Mouse (Mus musculus): ENCODE data around the gene Ufc1.
A peak's percentile ranks its signal among the peaks of the same experiment; 100 is the strongest.

The Ufc1 gene

GRCm38 (mm10) chr1:171271196-171271595 is 23.6 kb downstream of the Ufc1 start:
- DNase-seq (ENCODE audit: low spot score), result no peak

- no peak for DNase-seq (ENCODE audit: low spot score)
Measured at GRCm38 (mm10) chr1:171270573-171270900, 24.3 kb downstream of the Ufc1 start.

DNA sequence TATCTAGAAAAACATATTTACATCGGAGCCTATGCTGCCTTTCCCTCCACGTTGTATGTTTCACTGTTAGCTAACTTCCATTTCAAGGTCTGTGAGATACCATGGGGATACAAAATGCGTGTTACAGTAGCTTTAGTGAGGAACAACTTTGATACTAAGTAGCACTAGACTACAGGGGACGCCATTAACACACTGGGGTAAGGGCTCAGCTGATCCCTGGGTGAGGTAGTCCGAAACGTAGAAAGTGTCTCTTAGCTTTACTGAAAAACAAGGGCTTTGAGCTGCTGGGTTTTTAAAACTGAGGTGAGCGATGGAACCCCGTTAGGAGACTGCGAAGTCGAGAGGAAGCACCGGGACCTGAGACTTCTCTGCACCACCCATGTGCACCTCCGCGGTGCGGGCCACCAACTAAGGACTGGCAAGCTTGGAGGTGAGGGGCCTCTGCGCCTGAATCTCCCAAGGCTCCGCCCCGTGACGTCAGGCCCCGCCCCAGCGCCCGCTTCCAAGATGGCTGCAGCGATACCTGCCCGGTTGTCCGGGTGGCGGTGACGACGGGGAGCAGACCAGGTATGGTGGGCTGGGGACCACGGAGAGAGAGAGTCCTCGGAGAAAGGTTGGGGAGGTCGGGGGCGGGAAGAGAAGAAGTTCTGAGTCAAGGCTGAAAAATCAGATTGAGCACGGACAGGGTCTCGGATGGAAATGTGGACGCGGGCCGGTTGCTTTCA is 24.8 kb downstream of the Ufc1 start, which contains the start of gene B4galt3:
Gene B4galt3 (plus strand): TSS at position 481 of the 725 bp plus-strand sequence.
- DNase-seq (ENCODE audit: low spot score), result peak; percentile 97

GRCm38 (mm10) chr1:171268341-171268740 is 26.5 kb downstream of the Ufc1 start:
- no peak for DNase-seq (ENCODE audit: low spot score)

GRCm38 (mm10) chr1:171265971-171266744 is 28.7 kb downstream of the Ufc1 start:
- DNase-seq (ENCODE audit: low spot score), result no peak

- DNase-seq (ENCODE audit: low spot score), result no peak
Measured at GRCm38 (mm10) chr1:171263666-171264461, 31.0 kb downstream of the Ufc1 start.

DNA sequence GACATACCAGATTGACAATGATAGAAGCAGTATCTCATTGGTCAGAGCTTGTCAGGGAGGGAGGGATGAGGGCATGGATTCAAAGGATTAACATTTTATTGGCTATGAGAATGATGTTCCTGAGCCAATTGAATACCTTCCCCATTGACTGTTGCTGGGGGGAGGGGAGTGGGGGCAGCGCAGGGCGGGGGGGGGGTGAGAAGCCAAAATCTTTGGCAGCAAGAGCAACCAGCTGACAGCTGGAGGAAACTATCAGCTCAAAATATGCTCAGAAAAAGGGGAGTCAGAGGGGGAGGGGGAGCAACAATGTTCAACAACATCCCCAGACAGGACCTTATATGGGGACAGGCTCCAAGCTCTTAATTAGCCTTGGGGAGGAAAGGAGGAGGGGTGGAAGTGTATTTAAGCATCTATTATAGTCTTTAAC is 31.6 kb downstream of the Ufc1 start:
- no peak for DNase-seq (ENCODE audit: low spot score)

DNA sequence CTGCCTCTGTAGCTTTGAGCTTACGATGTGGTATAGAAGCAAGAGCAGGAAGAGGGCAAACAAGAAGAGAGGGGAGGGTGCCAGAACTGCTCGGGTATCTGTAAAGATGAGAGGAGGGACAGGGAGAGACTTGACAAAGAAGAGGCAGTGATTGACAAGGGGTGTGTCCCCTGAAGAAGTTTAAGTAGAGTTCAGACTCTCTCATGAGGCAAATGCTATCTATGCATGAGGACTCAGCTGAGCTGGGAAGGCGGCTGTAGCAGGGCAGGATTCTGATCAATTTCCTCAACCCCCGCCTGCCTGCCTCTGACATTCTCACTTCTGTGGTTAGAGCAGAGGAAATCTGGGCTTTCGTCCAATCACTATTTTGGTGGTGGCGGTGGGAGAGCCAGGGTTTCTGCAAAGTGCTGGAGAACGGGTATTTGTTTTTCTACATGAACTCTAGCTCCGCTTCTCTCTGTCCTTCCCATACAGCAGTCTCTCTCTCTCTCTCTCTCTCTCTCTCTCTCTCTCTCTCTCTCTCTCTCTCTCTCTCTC is 32.2 kb downstream of the Ufc1 start:
- peak; percentile 50 for DNase-seq (ENCODE audit: low spot score)

GRCm38 (mm10) chr1:171260316-171260715 is 34.5 kb downstream of the Ufc1 start:
- DNase-seq (ENCODE audit: low spot score), result no peak

DNA sequence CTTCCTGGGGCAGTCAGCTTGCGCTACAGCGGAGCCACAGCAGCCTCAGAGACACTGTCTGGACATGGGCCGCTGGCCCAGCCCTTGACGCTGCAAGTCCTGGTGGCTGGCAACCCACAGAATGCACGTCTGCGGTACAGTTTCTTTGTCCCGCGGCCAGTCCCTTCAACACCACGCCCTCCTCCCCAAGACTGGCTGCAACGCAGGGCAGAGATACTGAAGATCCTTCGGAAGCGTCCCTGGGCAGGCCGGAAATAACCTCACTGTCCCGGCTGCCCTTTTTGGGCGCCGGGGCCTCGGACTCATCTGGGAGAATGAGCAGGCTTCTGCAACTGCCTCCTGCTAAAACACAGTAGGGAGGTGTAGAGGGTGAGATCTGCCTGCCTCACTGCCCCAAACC is 35.9 kb downstream of the Ufc1 start:
- DNase-seq (ENCODE audit: low spot score), result no peak

GRCm38 (mm10) chr1:171257781-171258180 is 37.0 kb downstream of the Ufc1 start:
- no peak for DNase-seq (ENCODE audit: low spot score)

GRCm38 (mm10) chr1:171256937-171257548 is 37.8 kb downstream of the Ufc1 start:
- peak; percentile 44 for DNase-seq (ENCODE audit: low spot score)

GRCm38 (mm10) chr1:171256095-171256818 is 38.6 kb downstream of the Ufc1 start:
- no peak for DNase-seq (ENCODE audit: low spot score)

GRCm38 (mm10) chr1:171252415-171252814 is 42.4 kb downstream of the Ufc1 start:
- no peak for DNase-seq (ENCODE audit: low spot score)

- DNase-seq (ENCODE audit: low spot score), result peak; percentile 49
Measured at GRCm38 (mm10) chr1:171251594-171252324, 43.1 kb downstream of the Ufc1 start.

- DNase-seq (ENCODE audit: low spot score), result no peak
Measured at GRCm38 (mm10) chr1:171250680-171251593, 43.9 kb downstream of the Ufc1 start, which contains the start of gene Ndufs2. TSS of gene Ndufs2 (minus strand) at chr1:171251388.

DNA sequence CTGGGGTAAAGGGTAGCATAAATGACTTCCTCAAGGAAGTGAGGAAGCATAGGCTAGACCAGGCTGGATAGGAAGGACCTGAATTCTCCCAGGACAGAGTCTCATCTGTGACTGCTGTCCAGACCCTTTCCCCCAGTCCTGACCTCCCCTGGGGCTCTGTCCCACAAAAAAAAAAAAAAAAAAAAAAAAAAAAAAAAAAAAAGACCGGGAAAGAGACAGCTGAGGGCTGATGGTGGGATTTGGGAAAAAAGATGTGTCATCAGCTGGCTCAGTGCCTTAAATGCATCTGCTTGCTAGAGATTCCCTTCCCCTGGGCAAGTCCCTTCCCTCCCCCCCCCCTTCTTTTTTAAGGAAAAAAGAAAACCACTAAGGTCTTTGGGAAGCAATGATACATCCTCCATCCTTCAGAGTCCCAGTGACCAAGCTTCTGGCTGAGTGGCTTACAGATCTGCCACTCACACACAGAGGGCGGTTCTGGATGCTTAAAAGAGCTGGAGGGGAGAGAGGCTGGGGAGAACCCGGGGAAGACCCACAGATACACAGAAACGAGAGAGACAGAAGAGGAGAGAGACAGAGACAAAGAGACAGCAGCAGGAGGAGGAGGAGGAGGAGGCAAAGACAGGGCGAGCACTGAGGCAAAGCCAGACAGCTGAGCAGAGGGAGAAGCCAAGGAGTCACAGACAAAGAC is 44.8 kb downstream of the Ufc1 start, which contains the start of gene Adamts4:
Gene Adamts4 (plus strand): TSS at position 509 of the 688 bp plus-strand sequence.
- no peak for DNase-seq (ENCODE audit: low spot score)

- DNase-seq (ENCODE audit: low spot score), result no peak
Measured at GRCm38 (mm10) chr1:171248386-171249226, 46.2 kb downstream of the Ufc1 start.

Measured in ovary, postnatal 36 days (tissue).